Mouse (Mus musculus) large intestine, adult 2 months (tissue): ENCODE results near the gene Irak2. TPM values are rescaled to one million over a fixed set of nuclear protein-coding genes. Genes with fewer than 3 reads are reported as not detected.

Experiments used
- DNase-seq: peaks from one replicate; pipeline ENCODE4 v3.0.0-alpha.2; 2012; ENCODE audit warnings: low read depth, low spot score
- WGBS: fragments of 180-500 bp; shearing (Covaris S2); methylation state at CpG from one replicate; pipeline ENCODE4 v1.1.7; 2018; 5-methylcytosine and 5-hydroxymethylcytosine counted together
- polyA plus RNA-seq: library from polyadenylated mRNA; depleted of rRNA; stranded (reverse); fragments of >200 nt; gene quantifications from 2 replicates; pipeline ENCODE4 v1.2.3, GENCODE M21; 2012

Gene Irak2
- polyA plus RNA-seq, 1 experiment = 39.6 TPM

- WGBS = 74% methylated on average over 5 of the region's 5 CpGs
- DNase-seq = no peak
Measured at GRCm38 (mm10) chr6:113630322-113630721, 7.9 kb upstream of the Irak2 start.

- no peak for DNase-seq
- WGBS = 90% methylated on average over 4 of the region's 4 CpGs
Measured at GRCm38 (mm10) chr6:113632863-113633262, 5.4 kb upstream of the Irak2 start.

GRCm38 (mm10) chr6:113639201-113639600, 934 bp downstream of the Irak2 start:
- DNase-seq = no peak
- WGBS = 57% methylated on average over 4 of the region's 4 CpGs

GRCm38 (mm10) chr6:113642605-113643004, 4.3 kb downstream of the Irak2 start:
- WGBS = 80% methylated on average over 8 of the region's 8 CpGs
- DNase-seq = no peak

GRCm38 (mm10) chr6:113643021-113643420, 4.8 kb downstream of the Irak2 start:
- 62% methylated on average over 4 of the region's 4 CpGs for WGBS
- DNase-seq = no peak

- 95% methylated on average over 2 of the region's 2 CpGs for WGBS
Measured at GRCm38 (mm10) chr6:113643967-113644366, 5.7 kb downstream of the Irak2 start.

GRCm38 (mm10) chr6:113644808-113645207, 6.5 kb downstream of the Irak2 start:
- 45% methylated on average over 8 of the region's 8 CpGs for WGBS
- DNase-seq = no peak

More at GRCm38 (mm10) chr6:113643967-113644366, 5.7 kb downstream of the Irak2 start:
- no peak for DNase-seq

- DNase-seq = no peak
- WGBS = 72% methylated on average over 7 of the region's 7 CpGs
Measured at GRCm38 (mm10) chr6:113649346-113650196, 11.3 kb downstream of the Irak2 start.

GRCm38 (mm10) chr6:113650197-113650640, 12.0 kb downstream of the Irak2 start:
- 54% methylated on average over 4 of the region's 4 CpGs for WGBS
- no peak for DNase-seq

- peak; percentile 75 for DNase-seq
- 34% methylated on average over 3 of the region's 3 CpGs for WGBS
Measured at GRCm38 (mm10) chr6:113651626-113652025, 13.4 kb downstream of the Irak2 start.

- no peak for DNase-seq
- 91% methylated on average over 7 of the region's 7 CpGs for WGBS
Measured at GRCm38 (mm10) chr6:113653551-113653950, 15.3 kb downstream of the Irak2 start.

- 61% methylated on average over 8 of the region's 8 CpGs for WGBS
- no peak for DNase-seq
Measured at GRCm38 (mm10) chr6:113654102-113654501, 15.8 kb downstream of the Irak2 start.

GRCm38 (mm10) chr6:113654753-113655397, 16.6 kb downstream of the Irak2 start:
- 25% methylated on average over 16 of the region's 16 CpGs for WGBS
- no peak for DNase-seq

- no peak for DNase-seq
Measured at GRCm38 (mm10) chr6:113655475-113655874, 17.2 kb downstream of the Irak2 start.

GRCm38 (mm10) chr6:113656847-113657246, 18.6 kb downstream of the Irak2 start:
- WGBS = 20% methylated on average over 6 of the region's 6 CpGs
- DNase-seq = no peak

More at GRCm38 (mm10) chr6:113655475-113655874, 17.2 kb downstream of the Irak2 start:
- 61% methylated on average over 3 of the region's 3 CpGs for WGBS

- no peak for DNase-seq
- 37% methylated on average over 3 of the region's 3 CpGs for WGBS
Measured at GRCm38 (mm10) chr6:113658226-113658625, 20.0 kb downstream of the Irak2 start.

GRCm38 (mm10) chr6:113659648-113660491, 21.6 kb downstream of the Irak2 start:
- 73% methylated on average over 8 of the region's 8 CpGs for WGBS
- DNase-seq = no peak

- DNase-seq = no peak
- 47% methylated on average over 14 of the region's 14 CpGs for WGBS
Measured at GRCm38 (mm10) chr6:113660492-113661352, 22.5 kb downstream of the Irak2 start.
